Mouse (Mus musculus): ENCODE measurements at regions not wholly inside any gene's neighbourhood (a gene's known extent, or its start where the extent isn't known, plus 50 kb on each side); places are given as distances from the start of the nearest gene placed in this dataset.

DNA sequence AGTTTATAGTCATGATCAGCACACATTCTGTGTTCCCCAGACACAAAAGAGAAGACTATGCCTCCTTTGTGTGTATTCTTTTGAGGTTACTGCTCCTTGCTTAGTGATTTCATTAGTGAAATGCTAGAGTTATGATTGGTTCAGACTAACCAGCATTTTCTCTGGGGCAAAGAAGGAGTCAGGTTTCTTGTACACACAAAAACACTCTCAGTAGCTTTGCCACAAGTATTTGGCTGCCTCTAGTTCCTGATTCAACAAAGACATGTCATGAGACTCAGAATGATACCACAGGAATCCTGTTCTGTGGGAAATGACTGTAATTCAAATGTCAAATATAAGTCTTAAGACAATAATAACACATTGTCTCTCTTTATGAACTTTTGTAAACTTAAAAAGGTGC is 86.9 kb downstream of the Alx1 start:
- no peak for DNase-seq

- DNase-seq: no peak
Measured at GRCm38 (mm10) chr10:102940823-102941519, 89.0 kb downstream of the Alx1 start.

DNA sequence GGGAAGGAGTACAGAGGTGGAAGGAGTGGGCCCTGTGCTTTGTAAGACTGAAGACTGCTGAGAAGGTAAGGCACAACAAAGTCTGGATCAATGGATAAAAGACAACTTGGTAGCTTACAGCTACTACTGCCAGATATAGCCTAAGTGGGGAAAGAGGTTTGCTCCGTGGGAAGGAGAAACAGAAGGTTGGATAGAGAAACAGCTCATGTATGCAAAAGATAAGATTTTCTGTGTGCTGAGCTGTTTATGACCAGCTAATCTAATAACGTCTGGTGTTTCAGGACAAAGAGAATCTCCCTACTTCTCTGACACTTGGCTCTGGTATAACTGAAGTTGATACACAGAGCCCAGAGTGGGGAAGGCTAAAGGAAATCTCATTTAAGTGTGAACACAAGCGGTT is 98.6 kb downstream of the Alx1 start:
- no peak for DNase-seq

GRCm38 (mm10) chr10:102928651-102929050 is 101.4 kb downstream of the Alx1 start:
- DNase-seq: no peak

DNA sequence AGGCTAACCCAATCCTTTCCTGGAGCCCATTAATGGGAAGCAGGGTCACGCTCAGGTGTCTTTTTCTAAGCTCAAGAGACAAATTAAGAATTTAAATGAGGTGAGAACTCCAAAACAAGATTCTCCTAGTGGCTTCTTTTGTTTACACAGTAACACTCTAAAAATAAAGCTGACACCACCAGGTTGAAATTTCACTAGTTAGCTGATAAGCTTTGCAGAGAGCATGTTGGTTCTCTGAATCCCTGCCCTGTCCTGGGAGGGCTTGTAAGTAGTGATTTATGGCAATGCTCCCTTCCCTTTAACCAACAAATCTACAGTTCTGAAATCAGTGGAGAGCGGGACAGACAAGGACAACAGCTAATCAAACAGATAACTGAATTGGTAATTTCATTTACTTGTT is 132.6 kb downstream of the Alx1 start:
- no peak for DNase-seq

- no peak for DNase-seq
Measured at GRCm38 (mm10) chr10:102895952-102896351, 134.1 kb downstream of the Alx1 start.

GRCm38 (mm10) chr10:102892373-102892772 is 137.6 kb downstream of the Alx1 start:
- DNase-seq: no peak

GRCm38 (mm10) chr10:102889709-102890108 is 140.3 kb downstream of the Alx1 start:
- no peak for DNase-seq

DNA sequence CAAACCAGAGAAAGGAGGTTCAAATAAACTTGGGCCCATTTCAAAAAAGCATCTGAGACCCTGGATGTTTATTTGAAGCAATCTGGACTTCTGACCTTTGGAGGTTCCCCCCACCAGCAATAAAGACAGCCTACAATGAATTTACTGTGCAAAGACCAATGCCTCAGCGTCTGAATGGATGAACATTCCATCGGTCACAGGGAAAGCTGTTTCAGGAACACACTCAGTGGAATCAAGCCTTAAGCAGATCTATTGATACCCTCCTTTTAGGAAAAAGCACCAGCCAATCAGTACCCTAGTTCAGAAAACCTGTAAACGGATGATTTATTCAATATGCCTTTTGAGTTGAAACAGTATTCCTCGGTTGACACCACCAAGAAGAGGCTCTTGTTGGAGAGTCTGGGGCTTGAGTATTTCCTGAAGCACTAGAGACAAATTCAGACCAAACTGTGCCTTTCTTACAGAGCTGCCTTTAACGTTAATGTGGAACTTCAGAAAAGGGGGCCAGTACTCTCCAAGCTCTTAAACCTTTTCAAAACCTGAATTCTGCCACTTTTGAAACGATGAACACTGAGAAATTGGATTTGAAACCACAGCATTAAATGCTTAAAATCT is 148.1 kb downstream of the Alx1 start:
- DNase-seq: no peak

DNA sequence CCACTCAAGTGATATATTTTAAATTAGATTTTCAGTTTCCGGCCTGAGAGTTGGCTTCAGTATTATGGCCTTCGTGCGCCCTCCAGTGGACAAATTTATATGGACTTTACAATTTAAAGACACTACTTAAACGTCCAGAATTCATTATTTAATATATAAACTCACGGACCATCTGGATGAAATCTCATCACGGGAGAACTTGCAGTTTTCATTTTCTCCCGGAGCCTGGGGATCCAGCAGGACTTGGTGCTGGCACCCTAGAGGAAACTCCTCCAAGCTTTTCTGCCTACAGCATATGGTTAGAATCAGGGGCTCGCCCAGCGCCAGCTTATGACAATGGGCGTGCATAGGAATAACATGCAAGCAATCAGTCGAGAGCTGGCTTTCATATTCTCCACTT is 152.0 kb downstream of the Alx1 start:
- DNase-seq: no peak

- DNase-seq: no peak
Measured at GRCm38 (mm10) chr10:102876946-102877345, 153.1 kb downstream of the Alx1 start.

DNA sequence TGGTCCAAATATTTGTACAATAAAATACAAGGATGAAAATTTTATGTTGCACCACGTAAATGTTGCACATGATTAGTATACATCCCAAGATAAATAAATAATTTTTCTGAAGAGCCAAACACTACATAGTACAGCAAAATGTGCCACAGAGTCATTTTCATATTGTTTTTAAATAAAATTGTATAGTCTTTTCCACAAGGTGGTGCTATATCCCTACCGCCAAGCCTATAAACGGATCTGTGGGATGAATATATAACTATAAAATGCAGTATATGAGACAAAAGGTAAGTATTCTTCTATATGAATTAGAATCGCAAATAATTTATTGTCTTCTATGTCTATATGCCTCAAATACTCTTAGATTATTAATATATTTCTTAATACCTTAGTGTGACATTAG is 163.1 kb downstream of the Alx1 start:
- no peak for DNase-seq

GRCm38 (mm10) chr10:102836567-102837224 is 193.3 kb downstream of the Alx1 start:
- no peak for DNase-seq

- no peak for DNase-seq
Measured at GRCm38 (mm10) chr10:102835814-102836213, 194.2 kb downstream of the Alx1 start.

GRCm38 (mm10) chr10:102829606-102830005 is 200.4 kb downstream of the Alx1 start:
- no peak for DNase-seq

DNA sequence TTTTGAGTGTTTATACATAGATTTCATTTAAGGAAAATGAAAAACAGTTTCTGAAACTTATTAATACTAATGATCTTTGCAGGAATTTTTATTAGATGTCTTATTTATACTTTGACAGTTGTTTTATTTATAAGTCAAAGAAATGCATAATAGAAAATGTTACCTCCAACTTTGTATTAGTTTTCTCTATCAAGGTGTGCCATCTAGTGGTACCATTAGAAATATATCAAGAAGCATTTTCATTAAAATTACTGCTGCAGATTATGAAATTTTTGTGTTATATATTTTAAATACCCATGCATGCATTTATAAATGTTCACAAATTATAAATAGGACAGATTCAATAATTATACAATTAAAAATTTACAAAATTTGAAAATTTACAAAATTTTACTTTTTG is 206.6 kb downstream of the Alx1 start:
- DNase-seq: no peak

DNA sequence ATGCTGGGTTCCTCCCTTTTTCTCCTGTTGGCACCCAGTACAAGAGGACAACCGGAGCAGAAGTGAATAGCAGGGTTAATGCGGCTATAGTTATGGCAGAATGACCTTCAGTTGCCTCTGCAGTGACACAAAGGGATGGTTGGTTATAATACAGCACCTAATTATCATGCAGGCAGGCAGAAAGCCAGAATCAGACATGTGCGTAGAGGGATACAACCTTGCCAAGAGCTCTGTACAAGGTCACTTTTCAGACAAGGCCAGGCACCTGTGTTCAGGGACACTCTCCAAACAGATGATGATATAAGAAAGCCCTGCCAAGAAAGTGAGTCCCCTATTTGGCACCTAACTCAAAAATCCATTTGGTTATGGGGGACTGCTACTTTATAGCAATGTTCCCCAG is 228.6 kb downstream of the Alx1 start:
- no peak for DNase-seq

GRCm38 (mm10) chr10:102779243-102779642 is 250.8 kb downstream of the Alx1 start:
- DNase-seq: peak; percentile 7

DNA sequence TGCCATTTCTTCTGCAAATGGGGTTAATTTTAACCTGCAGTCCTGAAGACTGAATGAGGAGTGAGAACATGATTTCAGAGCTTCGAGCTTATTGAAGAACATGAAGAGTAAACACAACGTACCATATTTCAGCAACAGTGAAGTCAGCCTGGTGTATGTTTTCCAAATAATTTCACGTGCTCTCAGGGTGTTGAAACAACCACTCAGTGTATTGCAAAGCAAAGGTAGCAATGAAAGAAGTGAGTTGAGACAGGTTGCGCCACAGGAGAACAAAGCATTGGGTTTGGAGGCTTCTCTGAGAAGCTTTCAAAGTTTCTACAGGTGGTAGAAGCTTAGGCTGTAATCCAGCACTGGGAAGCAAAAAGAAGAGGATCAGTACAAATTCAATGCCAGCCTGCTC is 251.7 kb downstream of the Rassf9 start:
- DNase-seq: no peak

DNA sequence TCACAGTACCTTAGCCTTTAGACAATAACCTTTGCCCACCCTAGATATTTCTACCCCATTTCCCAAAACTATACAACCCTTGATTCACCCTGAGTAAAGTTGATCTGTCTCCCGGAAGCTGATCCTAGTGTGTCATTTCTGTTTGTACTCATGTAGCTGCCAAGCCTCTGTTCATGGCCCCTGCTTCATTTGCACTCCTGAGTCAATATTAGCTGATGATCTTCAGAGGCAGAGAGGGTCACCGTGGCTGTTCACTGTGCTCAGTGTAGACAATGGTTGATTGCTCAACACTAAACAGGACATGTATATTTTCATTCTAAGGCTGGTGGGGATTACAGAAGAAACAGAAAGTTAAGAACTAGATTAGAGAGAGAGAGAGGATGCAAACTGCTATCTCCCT is 250.4 kb downstream of the Rassf9 start:
- peak; percentile 14 for DNase-seq

GRCm38 (mm10) chr10:102735207-102735606 is 223.2 kb downstream of the Rassf9 start:
- DNase-seq: no peak

DNA sequence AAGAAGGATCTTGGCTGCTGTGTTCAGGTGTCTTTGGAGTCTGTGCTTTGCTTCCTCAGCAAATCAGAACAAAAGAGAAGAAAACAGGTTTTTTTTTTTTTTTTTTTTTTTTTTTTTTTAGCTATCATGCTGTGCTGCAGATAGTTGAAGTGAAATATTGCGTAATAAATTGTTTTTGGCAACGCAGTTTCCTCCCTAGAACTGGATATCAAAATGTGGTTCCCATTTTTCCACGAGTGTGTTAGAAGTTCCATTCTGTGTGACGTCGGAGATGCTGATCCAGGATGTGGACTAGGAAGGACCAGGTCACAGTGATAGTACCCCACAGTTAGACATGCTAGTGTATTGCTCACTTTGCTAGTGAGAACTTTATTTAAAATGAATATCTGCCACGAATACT is 220.4 kb downstream of the Rassf9 start:
- DNase-seq: no peak

- DNase-seq: no peak
Measured at GRCm38 (mm10) chr10:102712263-102712662, 200.2 kb downstream of the Rassf9 start.

DNA sequence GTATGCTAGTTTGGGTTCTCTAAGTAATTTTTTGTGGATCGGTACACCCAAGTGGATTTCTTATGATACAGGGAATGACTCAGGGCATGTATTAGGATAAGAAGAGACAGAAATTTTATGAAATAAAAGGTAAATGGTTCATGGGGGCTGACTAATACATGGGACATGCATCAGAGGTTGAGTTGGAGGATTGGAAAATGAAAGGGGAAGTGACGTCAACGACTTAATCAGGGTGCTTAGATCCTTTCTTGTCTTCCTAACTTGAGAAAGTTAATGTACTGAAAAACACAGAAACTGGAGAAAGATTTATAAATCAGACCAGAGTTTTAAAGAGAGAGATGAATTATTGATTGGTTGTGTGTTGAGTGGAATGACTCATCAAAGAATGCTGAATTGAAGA is 193.8 kb downstream of the Rassf9 start:
- DNase-seq: no peak

All from liver (tissue).